In the genomic region with DNA sequence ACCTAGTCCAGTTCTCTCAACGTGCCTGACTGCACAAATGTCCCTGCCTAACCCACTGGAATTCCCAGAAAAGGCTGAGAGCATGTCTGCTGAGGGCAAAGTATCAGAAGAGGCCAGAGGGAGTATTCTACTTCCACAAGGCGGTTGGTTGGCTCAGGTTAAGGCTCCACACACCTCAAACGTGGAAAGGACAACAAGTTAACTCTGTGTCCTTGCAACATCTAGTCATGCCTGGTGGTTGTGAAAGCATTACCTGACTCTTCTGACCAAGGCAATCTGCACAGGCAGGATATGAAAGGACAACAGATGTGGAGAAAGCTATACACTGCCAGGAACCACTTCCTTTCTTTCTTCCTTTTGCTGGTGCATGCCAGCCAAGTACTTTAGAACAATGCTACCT, we compare ENCODE assay signal across 12 mouse cellular contexts. TPM values are rescaled to one million over a fixed set of nuclear protein-coding genes. Genes with fewer than 3 reads are reported as not detected.
DNase-seq lines count a peak whose midpoint lies in the region; ATAC-seq and TF ChIP-seq lines count a peak whose summit lies in the region.
"Had no signal": no experiment of that assay in that cellular context is flagged by ENCODE, and none has a peak within 500 bp of the region (broad histone marks: within the 10 kb centered on the region; RNA-seq: fewer than 3 reads in every experiment).

No protein-coding gene starts in this region.

- peak overlapping the region; percentile 92; the same call in 1 of the 2 replicates for H3K4me2 ChIP-seq in intestine, embryonic 15.5 days (replicated peaks)
- H3K4me2 ChIP-seq in liver, postnatal 0 days (ENCODE audit: low read depth, low read length) = peak overlapping the region; percentile 95

- TF ChIP-seq EP300 in liver, postnatal 0 days (IDR thresholded peaks at IDR 0.05; ENCODE audit: low read depth) = peak; percentile 94

- intact Hi-C loops in heart, postnatal 25 days (cut with DNase I) = no loop called here

- H3K9me3 ChIP-seq in intestine, embryonic 15.5 days = no peaks in the 10 kb centered on the region
- no peaks in the 10 kb centered on the region for H3K9me3 ChIP-seq in liver, postnatal 0 days (ENCODE audit: low read length)
- H3K9me3 ChIP-seq: G1E; neural tube, embryonic 12.5 days had no signal

- ATAC-seq in CD4-positive, CD25-positive, alpha-beta regulatory T cell, adult 4 months = peak; percentile 16
- ATAC-seq in intestine, embryonic 15.5 days = peak; percentile 58
- peak; percentile 60 for ATAC-seq in liver, postnatal 0 days

- 0 out of 2 replicates have a peak, but pooled peaks cover 3% of the 10 kb centered on the region for H3K4me1 ChIP-seq in intestine, embryonic 15.5 days (replicated peaks)
- H3K4me1 ChIP-seq in liver, postnatal 0 days (ENCODE audit: insufficient read depth) = peaks cover 25% of the 10 kb centered on the region

- H3K9ac ChIP-seq in intestine, embryonic 15.5 days = no peak overlapping the region
- H3K9ac ChIP-seq in liver, postnatal 0 days (replicated peaks) = peak overlapping the region; percentile 79
- H3K9ac ChIP-seq: neural tube, embryonic 12.5 days had no signal

- peak; percentile 19 to 27 for DNase-seq in heart, adult 18-20 months
- DNase-seq in heart, postnatal 25 days (ENCODE audit: low spot score) = no peak
- peak; percentile 63 for DNase-seq in liver, postnatal 0 days
- DNase-seq in cerebellum, postnatal 10 days = no peak
- no peak for DNase-seq in embryo, embryonic 10.5 days (ENCODE audit: low spot score)
- no peak for DNase-seq in retina, postnatal 1 day
- DNase-seq: cerebellum, adult 11 months; thymus, adult 18-20 months had no signal

- H3K4me3 ChIP-seq in intestine, embryonic 15.5 days (replicated peaks) = no peak overlapping the region
- H3K4me3 ChIP-seq in liver, postnatal 0 days (ENCODE audit: low read depth, low read length) = peak overlapping the region; percentile 65

- H3K27ac ChIP-seq in intestine, embryonic 15.5 days = no peak overlapping the region
- peak overlapping the region; percentile 97 for H3K27ac ChIP-seq in liver, postnatal 0 days (ENCODE audit: low read depth)
- H3K27ac ChIP-seq: neural tube, embryonic 12.5 days had no signal

- no peak for TF ChIP-seq CTCF in liver, postnatal 0 days (IDR thresholded peaks at IDR 0.05; ENCODE audit: low read depth)

- WGBS in intestine, embryonic 15.5 days = 53% methylated on average over 3 of the region's 3 CpGs
- WGBS in liver, postnatal 0 days (ENCODE audit: insufficient replicate concordance) = 39% methylated on average over 3 of the region's 3 CpGs

- H3K27me3 ChIP-seq in intestine, embryonic 15.5 days (replicated peaks) = no peaks in the 10 kb centered on the region
- no peaks in the 10 kb centered on the region for H3K27me3 ChIP-seq in liver, postnatal 0 days (ENCODE audit: insufficient read depth, low read length)
- H3K27me3 ChIP-seq: neural tube, embryonic 12.5 days had no signal

- H3K36me3 ChIP-seq in intestine, embryonic 15.5 days = no peaks in the 10 kb centered on the region
- 0 out of 2 replicates have a peak, but pooled peaks cover 5% of the 10 kb centered on the region for H3K36me3 ChIP-seq in liver, postnatal 0 days (replicated peaks; ENCODE audit: insufficient read depth, low read length)
- H3K36me3 ChIP-seq: G1E; neural tube, embryonic 12.5 days had no signal

RNA-seq across cellular contexts. Expression of gene Fah, which starts 2.0 kb away (rescaled TPM):
- 10 to 100 TPM; 20.0 to 25.8 TPM for total RNA-seq in heart, adult 18-20 months (2021)
- 10 to 100 TPM in 1 of 2 experiments, 1 to 10 TPM in 1; 10.0 to 13.9 TPM for total RNA-seq in heart, postnatal 25 days (2021)
- 10 to 100 TPM; 11.3 to 14.6 TPM for polyA plus RNA-seq in CD4-positive, CD25-positive, alpha-beta regulatory T cell, adult 4 months (2017; shearing (Covaris generic))
- polyA plus RNA-seq in intestine, embryonic 15.5 days (2015; fragmentation: Nextera tagmentation; extraction: Ambion mirVana) = 12.4 and 14.2 TPM in 2 replicates
- polyA plus RNA-seq in liver, postnatal 0 days (2015; fragmentation: Nextera tagmentation; extraction: Ambion mirVana) = 265 and 296 TPM in 2 replicates

Comparison
In these comparisons a context has a peak if more than half of its experiments do, and no peak if none do; other contexts are left out.
1. DNase-seq: peak in heart, adult 18-20 months (2 of 2) and liver, postnatal 0 days (single experiment); none in heart, postnatal 25 days (single experiment), cerebellum, postnatal 10 days (0 of 2), embryo, embryonic 10.5 days (single experiment) and retina, postnatal 1 day (single experiment).
2. RNA of gene Fah, which starts 2.0 kb away (polyA plus RNA-seq): 265 to 296 TPM in liver, postnatal 0 days; 11.3 to 14.6 TPM in CD4-positive, CD25-positive, alpha-beta regulatory T cell, adult 4 months and 12.4 to 14.2 TPM in intestine, embryonic 15.5 days; every median in the first group is over 10 times any median in the second.
3. Peak in every context shown above with its lines, with median percentiles within 50 percentile points of each other: ATAC-seq.